In the genomic region with DNA sequence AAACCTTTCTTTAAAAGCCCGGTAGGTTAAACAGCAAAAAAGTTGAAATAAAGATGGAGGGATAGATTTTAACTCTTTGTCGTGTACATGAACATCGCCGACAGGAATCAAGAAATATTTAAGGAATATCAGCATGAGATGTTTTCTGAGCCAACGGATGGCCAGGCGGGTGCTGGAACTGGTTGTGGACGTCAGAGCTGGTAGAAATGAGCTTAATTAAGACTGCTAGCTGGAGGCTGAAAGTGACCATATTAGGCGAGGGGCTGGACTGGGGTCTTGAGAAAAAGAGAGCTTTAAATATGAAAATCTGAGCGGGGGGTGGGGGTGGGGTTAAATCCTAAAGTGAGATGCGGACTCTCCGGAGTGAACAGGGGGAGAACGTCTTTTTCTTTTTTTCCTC, we compare ENCODE assay signal across 8 mouse cellular contexts. TPM values are rescaled to one million over a fixed set of nuclear protein-coding genes. Genes with fewer than 3 reads are reported as not detected.
DNase-seq lines count a peak whose midpoint lies in the region; ATAC-seq and TF ChIP-seq lines count a peak whose summit lies in the region.

No protein-coding gene starts in this region.

- H3K27ac ChIP-seq in gastrocnemius, adult 2 months = peak overlapping the region; percentile 91
- H3K27ac ChIP-seq in forebrain, embryonic 16.5 days (ENCODE audit: low read length) = peak overlapping the region; percentile 8; the same call in 1 of the 2 replicates
- peak overlapping the region; percentile 30; the same call in 1 of the 2 replicates for H3K27ac ChIP-seq in liver, embryonic 14.5 days
- H3K27ac ChIP-seq in stomach, embryonic 14.5 days (ENCODE audit: low read length) = peak overlapping the region; percentile 94

- H3K9ac ChIP-seq in forebrain, embryonic 16.5 days (replicated peaks; ENCODE audit: low read depth, low read length) = peak overlapping the region; percentile 72; the same call in 1 of the 2 replicates
- peak overlapping the region; percentile 63 for H3K9ac ChIP-seq in liver, embryonic 14.5 days (replicated peaks)
- peak overlapping the region; percentile 14 for H3K9ac ChIP-seq in stomach, embryonic 14.5 days (replicated peaks; ENCODE audit: low read depth, low read length)

- no peak for TF ChIP-seq CTCF in gastrocnemius, adult 2 months (IDR thresholded peaks at IDR 0.05)
- no peak for TF ChIP-seq CTCF in G1E (IDR thresholded peaks at IDR 0.05; ENCODE audit: low read depth, low read length)
- TF ChIP-seq CTCF in liver, embryonic 14.5 days (IDR thresholded peaks at IDR 0.05; ENCODE audit: low read depth) = no peak

- H3K9me3 ChIP-seq in G1E (replicated peaks) = no peaks in the 10 kb centered on the region
- no peaks in the 10 kb centered on the region for H3K9me3 ChIP-seq in forebrain, embryonic 16.5 days (ENCODE audit: control insufficient read depth, low read length)
- H3K9me3 ChIP-seq in liver, embryonic 14.5 days (ENCODE audit: control insufficient read depth, low read length) = no peaks in the 10 kb centered on the region
- no peaks in the 10 kb centered on the region for H3K9me3 ChIP-seq in stomach, embryonic 14.5 days (ENCODE audit: control insufficient read depth, low read depth, low read length)

- intact Hi-C loops in gastrocnemius, adult 2 months (cut with DNase I) = loop anchor here (5.0 kb wide), 1 partner anchor 58 kb away; no protein-coding TSS in a partner anchor

- no peaks in the 10 kb centered on the region for H3K36me3 ChIP-seq in G1E (replicated peaks)
- no peaks in the 10 kb centered on the region for H3K36me3 ChIP-seq in forebrain, embryonic 16.5 days (ENCODE audit: control insufficient read depth, insufficient read depth)
- no peaks in the 10 kb centered on the region for H3K36me3 ChIP-seq in liver, embryonic 14.5 days (replicated peaks; ENCODE audit: control insufficient read depth, insufficient read depth, low read depth)
- no peaks in the 10 kb centered on the region for H3K36me3 ChIP-seq in stomach, embryonic 14.5 days (ENCODE audit: control insufficient read depth, insufficient read depth, low read length)

- peaks cover 37% of the 10 kb centered on the region for H3K4me1 ChIP-seq in G1E (ENCODE audit: insufficient read depth, low read depth, low read length)
- peaks cover 7% of the 10 kb centered on the region; the same call in 1 of the 2 replicates for H3K4me1 ChIP-seq in forebrain, embryonic 16.5 days (replicated peaks; ENCODE audit: control insufficient read depth, insufficient read depth, low read length)
- peaks cover 7 to 13% of the 10 kb centered on the region in 2 experiments for H3K4me1 ChIP-seq in liver, embryonic 14.5 days (replicated peaks; ENCODE audit: control insufficient read depth in 2 of 2, insufficient read depth in 2 of 2, low read length in 1 of 2)
- no peaks in the 10 kb centered on the region; the same call in 1 of the 2 replicates for H3K4me1 ChIP-seq in stomach, embryonic 14.5 days (ENCODE audit: control insufficient read depth, insufficient read depth, low read length)

- 1% methylated on average over 12 of the region's 12 CpGs for WGBS in forebrain, embryonic 16.5 days
- 2% methylated on average over 12 of the region's 12 CpGs for WGBS in liver, embryonic 14.5 days (ENCODE audit: insufficient replicate concordance)
- WGBS in stomach, embryonic 14.5 days = 1% methylated on average over 12 of the region's 12 CpGs

- peak overlapping the region; percentile 71 for H3K4me2 ChIP-seq in forebrain, embryonic 16.5 days (ENCODE audit: low read length)
- peak overlapping the region; percentile 95 for H3K4me2 ChIP-seq in liver, embryonic 14.5 days (ENCODE audit: low read depth)
- H3K4me2 ChIP-seq in stomach, embryonic 14.5 days (replicated peaks; ENCODE audit: low read depth, low read length) = peak overlapping the region; percentile 91

- no peak for ATAC-seq in G1E (ENCODE audit: extremely low read depth, insufficient number of reproducible peaks, low FRiP score, poor library complexity, severe bottlenecking)
- no peak for ATAC-seq in forebrain, embryonic 16.5 days
- no peak for ATAC-seq in liver, embryonic 14.5 days (ENCODE audit: insufficient read depth)
- ATAC-seq in stomach, embryonic 14.5 days (ENCODE audit: insufficient number of reproducible peaks, insufficient read depth, low FRiP score, low read depth) = no peak

- no peaks in the 10 kb centered on the region for H3K27me3 ChIP-seq in G1E (ENCODE audit: insufficient read depth, low read length)
- H3K27me3 ChIP-seq in forebrain, embryonic 16.5 days (replicated peaks; ENCODE audit: control insufficient read depth, insufficient read depth, low read length) = no peaks in the 10 kb centered on the region
- H3K27me3 ChIP-seq in liver, embryonic 14.5 days (ENCODE audit: control insufficient read depth, insufficient read depth, low read length) = no peaks in the 10 kb centered on the region
- no peaks in the 10 kb centered on the region for H3K27me3 ChIP-seq in stomach, embryonic 14.5 days (ENCODE audit: control insufficient read depth, insufficient read depth, low read length)

- no peak for TF ChIP-seq EP300 in liver, embryonic 14.5 days (IDR thresholded peaks at IDR 0.05; ENCODE audit: low read depth)

- H3K4me3 ChIP-seq in gastrocnemius, adult 2 months = peak overlapping the region; percentile 91
- H3K4me3 ChIP-seq in G1E (ENCODE audit: low read depth, low read length) = peak overlapping the region; percentile 77
- H3K4me3 ChIP-seq in forebrain, embryonic 16.5 days (replicated peaks; ENCODE audit: low read length) = peak overlapping the region; percentile 45
- H3K4me3 ChIP-seq in liver, embryonic 14.5 days (ENCODE audit: insufficient read depth in 1 of 2, low read depth in 2 of 2, low read length in 2 of 2) = peak overlapping the region; percentile 70 to 73
- H3K4me3 ChIP-seq in stomach, embryonic 14.5 days (ENCODE audit: low read depth, low read length) = peak overlapping the region; percentile 50

- DNase-seq in gastrocnemius, adult 2 months = no peak
- no peak for DNase-seq in gastrocnemius, postnatal 10 days
- no peak for DNase-seq in G1E (ENCODE audit: low spot score)
- no peak for DNase-seq in liver, embryonic 14.5 days (ENCODE audit: low read depth in 3 of 3, low spot score in 3 of 3)
- no peak for DNase-seq in urinary bladder, adult 18-20 months (ENCODE audit: low spot score in 2 of 2)
- DNase-seq in right cerebral cortex, postnatal 14 days = no peak

RNA-seq across cellular contexts. Expression of gene Rbx1, which starts 57.8 kb away (rescaled TPM):
- 100 to 1,000 TPM in 1 of 2 experiments, 10 to 100 TPM in 1; 89.4 to 110 TPM for total RNA-seq in gastrocnemius, adult 2 months (2021)
- 100 to 1,000 TPM; 118 to 123 TPM for total RNA-seq in gastrocnemius, postnatal 10 days (2021)
- 63.2 and 73.1 TPM in 2 replicates for total RNA-seq in G1E (2014; fragmentation: Nextera tagmentation)
- total RNA-seq in G1E (2017) = 358 and 361 TPM in 2 replicates
- polyA plus RNA-seq in G1E (2012) = 23.6 and 76.8 TPM in 2 replicates
- 449 and 466 TPM in 2 replicates for polyA plus RNA-seq in forebrain, embryonic 16.5 days (2015; fragmentation: Nextera tagmentation; extraction: Ambion mirVana)
- 44.1 and 81.7 TPM in 2 replicates for polyA plus RNA-seq in liver, embryonic 14.5 days (2012; rRNA removed)
- 293 and 298 TPM in 2 replicates for polyA plus RNA-seq in liver, embryonic 14.5 days (2014; fragmentation: Nextera tagmentation; extraction: Ambion mirVana)
- polyA plus RNA-seq in stomach, embryonic 14.5 days (2014; fragmentation: Nextera tagmentation; extraction: Ambion mirVana) = 523 and 527 TPM in 2 replicates

Comparison
In these comparisons a context has a peak if more than half of its experiments do, and no peak if none do; other contexts are left out.
1. H3K27ac ChIP-seq: peak in every context shown above with its lines; median percentile 94 in stomach, embryonic 14.5 days; 91 in gastrocnemius, adult 2 months; 30 in liver, embryonic 14.5 days; 8 in forebrain, embryonic 16.5 days.
2. H3K9ac ChIP-seq: peak in every context shown above with its lines; median percentile 72 in forebrain, embryonic 16.5 days; 63 in liver, embryonic 14.5 days; 14 in stomach, embryonic 14.5 days.